Mouse (Mus musculus) liver, adult 2 months (tissue): ENCODE measurements around the gene Sema3g.

Experiments used
- CTCF ChIP-seq: fragments of 200-500 bp; IDR thresholded peaks from 2 replicates; pipeline ENCODE4 v1.5.1; 2011; ENCODE audit warnings: low read depth, low read length, control low read depth
- POLR2A ChIP-seq: fragments of 200-500 bp; IDR thresholded peaks from 2 replicates; pipeline ENCODE4 v1.6.1; 2011; ENCODE audit warnings: low read length, control low read depth; ENCODE audit not compliant: insufficient read depth; ENCODE audit errors: extremely low read depth

- TF ChIP-seq CTCF (no peak), POLR2A (no peak)
These were observed 50.8 kb downstream of the Sema3g start for GRCm38 (mm10) chr14:31268301-31269001.
